Mouse (Mus musculus): ENCODE data around the gene Gbx1. TPM values are rescaled to one million over a fixed set of nuclear protein-coding genes. Genes with fewer than 3 reads are reported as not detected.

The Gbx1 gene
- polyA plus RNA-seq (2012; rRNA removed), result 3.5 and 4.0 TPM in 2 replicates

DNA sequence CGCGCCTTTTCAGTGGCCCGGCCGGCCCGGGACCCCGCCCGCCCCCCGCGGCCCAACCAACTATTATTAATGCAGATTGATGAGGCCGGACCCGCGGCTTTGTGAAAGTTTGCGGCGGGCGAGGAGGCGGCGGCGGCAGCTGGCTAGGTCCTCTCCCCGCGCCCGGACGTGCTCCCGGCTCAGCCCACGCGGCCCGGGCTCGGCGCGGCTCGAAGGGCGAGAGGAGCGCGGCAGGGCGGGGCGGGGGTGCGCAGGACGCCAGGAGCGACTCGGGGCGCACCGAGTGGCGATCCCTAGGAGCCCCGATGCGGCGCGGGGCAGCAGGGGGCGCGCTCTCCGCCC, at the start of gene Gbx1:
Gene Gbx1 (minus strand): TSS at position 314 of the 342 bp plus-strand sequence.

DNA sequence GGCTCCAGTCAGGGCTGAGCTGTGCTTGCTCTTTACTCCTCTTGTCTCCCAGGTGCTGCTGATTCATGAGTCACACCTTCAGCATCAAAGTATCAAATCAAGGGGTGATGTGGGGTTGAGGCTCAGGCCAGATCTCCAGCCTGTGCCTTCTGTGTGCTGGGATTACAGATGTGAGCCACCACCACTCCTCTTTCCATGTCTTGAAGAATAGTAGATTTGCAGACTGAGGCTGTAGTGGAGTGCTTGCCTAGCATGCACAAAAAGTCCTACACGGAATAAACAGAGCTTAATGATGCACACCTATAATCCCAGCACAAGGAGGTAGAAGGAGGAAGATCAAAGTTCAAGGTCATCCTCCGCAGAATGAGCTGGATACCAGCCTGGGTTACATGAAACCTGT, 29.7 kb upstream of the Gbx1 start, which contains the start of gene 4931409K22Rik:
Gene 4931409K22Rik (minus strand): TSS at position 101 of the 400 bp plus-strand sequence.

DNA sequence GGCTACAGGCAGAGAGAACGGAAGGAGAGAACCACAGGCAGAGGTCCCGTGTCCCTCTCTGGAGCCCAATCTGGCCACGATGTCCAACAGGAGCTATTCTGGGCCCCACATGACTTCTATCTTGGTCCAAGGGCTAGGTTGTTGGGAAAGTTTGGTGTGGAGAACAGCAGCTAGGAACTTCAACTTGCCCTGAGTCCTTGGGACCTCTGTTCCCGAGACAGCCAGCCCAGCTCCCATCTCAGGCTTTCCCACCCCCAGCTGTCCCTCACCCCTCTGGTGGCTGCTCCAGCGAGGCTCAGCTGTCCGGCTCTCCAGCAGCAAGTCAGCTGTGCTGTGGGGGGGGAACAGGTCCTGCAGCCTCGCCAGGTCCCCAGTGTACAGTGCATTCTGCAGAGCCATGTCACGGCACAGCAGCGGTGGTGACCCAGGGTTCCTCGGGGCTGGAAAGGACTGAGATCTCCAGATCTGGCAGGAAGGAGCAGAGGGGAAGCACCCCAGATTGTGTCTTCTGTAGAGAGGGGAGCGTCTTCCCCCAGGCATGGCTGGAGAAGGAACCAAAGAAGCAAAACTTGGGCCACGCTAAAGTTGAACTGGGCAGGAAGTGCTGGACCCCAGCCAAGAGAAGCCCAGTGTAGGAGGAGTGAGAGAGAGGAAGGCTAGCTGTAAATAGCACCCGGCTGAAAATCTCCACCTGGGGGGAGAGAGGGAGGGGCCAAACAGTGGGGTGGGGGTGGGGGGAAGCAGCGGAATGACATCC, 13.6 kb upstream of the Gbx1 start, which contains the start of gene Asb10:
Gene Asb10 (minus strand): TSS at position 592 of the 757 bp plus-strand sequence.

Other genes with a start within 250 kb of the Gbx1 start
- 33.9 and 40.9 TPM in 2 replicates for gene Kcnh2, start 175.6 kb downstream of the Gbx1 start, polyA plus RNA-seq (2012; rRNA removed)
- gene Nos3, start 162.4 kb downstream of the Gbx1 start, polyA plus RNA-seq (2012; rRNA removed), result 9.0 and 9.2 TPM in 2 replicates
- gene Atg9b, start 135.1 kb downstream of the Gbx1 start, polyA plus RNA-seq (2012; rRNA removed), result 1.1 and 1.3 TPM in 2 replicates
- gene Abcb8, start 133.5 kb downstream of the Gbx1 start, polyA plus RNA-seq (2012; rRNA removed), result 49.0 and 50.9 TPM in 2 replicates
- gene Asic3, start 113.8 kb downstream of the Gbx1 start, polyA plus RNA-seq (2012; rRNA removed), result 1.4 and 5.2 TPM in 2 replicates
- 177 and 195 TPM in 2 replicates for gene Cdk5, start 103.7 kb downstream of the Gbx1 start, polyA plus RNA-seq (2012; rRNA removed)
- gene Slc4a2, start 103.4 kb downstream of the Gbx1 start, polyA plus RNA-seq (2012; rRNA removed), result 42.4 and 45.9 TPM in 2 replicates
- 193 and 194 TPM in 2 replicates for gene Fastk, start 81.9 kb downstream of the Gbx1 start, polyA plus RNA-seq (2012; rRNA removed)
- gene Tmub1, start 79.3 kb downstream of the Gbx1 start, polyA plus RNA-seq (2012; rRNA removed), result 50.2 and 50.7 TPM in 2 replicates
- 195 and 199 TPM in 2 replicates for gene Agap3, start 75.0 kb downstream of the Gbx1 start, polyA plus RNA-seq (2012; rRNA removed)
- gene Asb10, start 13.8 kb upstream of the Gbx1 start, polyA plus RNA-seq (2012; rRNA removed), result 0.22 and 0.46 TPM in 2 replicates
- gene 4931409K22Rik, start 29.6 kb upstream of the Gbx1 start, polyA plus RNA-seq (2012; rRNA removed), result 0.43 and 0.49 TPM in 2 replicates
- 70.8 and 79.3 TPM in 2 replicates for gene Abcf2, start 50.3 kb upstream of the Gbx1 start, polyA plus RNA-seq (2012; rRNA removed)
- gene Chpf2, start 59.5 kb upstream of the Gbx1 start, polyA plus RNA-seq (2012; rRNA removed), result 28.3 and 31.8 TPM in 2 replicates
- 146 and 174 TPM in 2 replicates for gene Smarcd3, start 97.2 kb upstream of the Gbx1 start, polyA plus RNA-seq (2012; rRNA removed)
- gene Nub1, start 158.3 kb upstream of the Gbx1 start, polyA plus RNA-seq (2012; rRNA removed), result 55.1 and 60.7 TPM in 2 replicates
- gene Wdr86, start 203.5 kb upstream of the Gbx1 start, polyA plus RNA-seq (2012; rRNA removed), result 9.3 and 16.3 TPM in 2 replicates
- not detected in 2 replicates for gene Crygn, start 230.8 kb upstream of the Gbx1 start, polyA plus RNA-seq (2012; rRNA removed)